14 mouse cellular contexts compared by ENCODE assay signal in genomic region chr7:58787585-58787984, GRCm38 (mm10).
DNase-seq lines count a peak whose midpoint lies in the region; ATAC-seq lines count a peak whose summit lies in the region.
"Had no signal": no experiment of that assay in that cellular context is flagged by ENCODE, and none has a peak within 500 bp of the region (broad histone marks: within the 10 kb centered on the region; RNA-seq: fewer than 3 reads in every experiment).

No protein-coding gene starts in this region.

- H3K4me1 ChIP-seq in heart, embryonic 15.5 days (replicated peaks), result peaks cover 33% of the 10 kb centered on the region
- H3K4me1 ChIP-seq in neural tube, embryonic 12.5 days, result peaks cover 20% of the 10 kb centered on the region
- H3K4me1 ChIP-seq in hindbrain, embryonic 14.5 days (replicated peaks; ENCODE audit: control insufficient read depth, insufficient read depth, low read length), result peaks cover 28% of the 10 kb centered on the region
- H3K4me1 ChIP-seq in neural tube, embryonic 14.5 days (ENCODE audit: control insufficient read depth, insufficient read depth, low read length), result peaks cover 23% of the 10 kb centered on the region

- H3K9ac ChIP-seq in heart, embryonic 15.5 days, result 0 out of 2 replicates have a peak overlapping the region, but pooled peaks have one; percentile 6
- no peak overlapping the region for H3K9ac ChIP-seq in neural tube, embryonic 12.5 days
- no peak overlapping the region for H3K9ac ChIP-seq in hindbrain, embryonic 14.5 days
- H3K9ac ChIP-seq in neural tube, embryonic 14.5 days (replicated peaks; ENCODE audit: low read depth, low read length), result no peak overlapping the region

- H3K9me3 ChIP-seq in heart, embryonic 15.5 days (replicated peaks), result no peaks in the 10 kb centered on the region
- H3K9me3 ChIP-seq in neural tube, embryonic 12.5 days, result no peaks in the 10 kb centered on the region
- H3K9me3 ChIP-seq in hindbrain, embryonic 14.5 days (ENCODE audit: control insufficient read depth, low read length), result no peaks in the 10 kb centered on the region
- H3K9me3 ChIP-seq in neural tube, embryonic 14.5 days (ENCODE audit: control insufficient read depth, low read length), result no peaks in the 10 kb centered on the region

- WGBS in heart, embryonic 15.5 days, result 57% methylated on average over 4 of the region's 4 CpGs
- 66% methylated on average over 4 of the region's 4 CpGs for WGBS in neural tube, embryonic 12.5 days
- 47% methylated on average over 4 of the region's 4 CpGs for WGBS in hindbrain, embryonic 14.5 days
- 53% methylated on average over 4 of the region's 4 CpGs for WGBS in neural tube, embryonic 14.5 days

- peak overlapping the region; percentile 88 for H3K27ac ChIP-seq in heart, embryonic 15.5 days
- no peak overlapping the region for H3K27ac ChIP-seq in neural tube, embryonic 12.5 days
- peak overlapping the region; percentile 66 for H3K27ac ChIP-seq in hindbrain, embryonic 14.5 days
- peak overlapping the region; percentile 76; the same call in 1 of the 2 replicates for H3K27ac ChIP-seq in neural tube, embryonic 14.5 days (ENCODE audit: low read depth, low read length)

- DNase-seq in heart, postnatal 4 days, result no peak
- DNase-seq in neural tube, embryonic 10.5 days (ENCODE audit: extremely low spot score, low spot score), result no peak
- DNase-seq in hindbrain, embryonic 14.5 days (ENCODE audit: low spot score), result no peak
- DNase-seq in cerebellum, postnatal 10 days, result no peak
- no peak for DNase-seq in adrenal gland, adult 2 months
- DNase-seq: adrenal gland, postnatal 25 days; kidney, postnatal 36 days; right cerebral cortex, postnatal 4 days had no signal

- H3K4me3 ChIP-seq in heart, embryonic 15.5 days, result no peak overlapping the region
- H3K4me3 ChIP-seq in neural tube, embryonic 12.5 days, result no peak overlapping the region
- no peak overlapping the region for H3K4me3 ChIP-seq in hindbrain, embryonic 14.5 days (replicated peaks; ENCODE audit: low read length)
- no peak overlapping the region for H3K4me3 ChIP-seq in neural tube, embryonic 14.5 days (ENCODE audit: low read depth, low read length)

- no peaks in the 10 kb centered on the region for H3K36me3 ChIP-seq in heart, embryonic 15.5 days
- H3K36me3 ChIP-seq in neural tube, embryonic 12.5 days, result no peaks in the 10 kb centered on the region
- H3K36me3 ChIP-seq in hindbrain, embryonic 14.5 days (replicated peaks; ENCODE audit: control insufficient read depth, insufficient read depth), result no peaks in the 10 kb centered on the region
- H3K36me3 ChIP-seq in neural tube, embryonic 14.5 days (ENCODE audit: control insufficient read depth, insufficient read depth, low read length), result no peaks in the 10 kb centered on the region

- H3K27me3 ChIP-seq in heart, embryonic 15.5 days, result no peaks in the 10 kb centered on the region
- no peaks in the 10 kb centered on the region for H3K27me3 ChIP-seq in neural tube, embryonic 12.5 days (replicated peaks)
- no peaks in the 10 kb centered on the region for H3K27me3 ChIP-seq in hindbrain, embryonic 14.5 days (ENCODE audit: control insufficient read depth, insufficient read depth, low read length)
- H3K27me3 ChIP-seq in neural tube, embryonic 14.5 days (ENCODE audit: control insufficient read depth, insufficient read depth, low read length), result no peaks in the 10 kb centered on the region
- H3K27me3 ChIP-seq: CH12.LX had no signal

- H3K4me2 ChIP-seq in heart, embryonic 15.5 days, result no peak overlapping the region
- H3K4me2 ChIP-seq in neural tube, embryonic 12.5 days (replicated peaks), result no peak overlapping the region
- no peak overlapping the region for H3K4me2 ChIP-seq in hindbrain, embryonic 14.5 days (replicated peaks)
- H3K4me2 ChIP-seq in neural tube, embryonic 14.5 days (ENCODE audit: low read depth, low read length), result no peak overlapping the region
- H3K4me2 ChIP-seq: liver, embryonic 11.5 days had no signal

- no peak for ATAC-seq in heart, embryonic 15.5 days (replicated peaks; ENCODE audit: insufficient number of reproducible peaks, insufficient read depth, low FRiP score, low read depth)
- ATAC-seq in neural tube, embryonic 12.5 days (ENCODE audit: low FRiP score, low read depth), result peak; percentile 36; the same call in 1 of the 2 replicates
- no peak for ATAC-seq in hindbrain, embryonic 14.5 days (ENCODE audit: low FRiP score)
- ATAC-seq in neural tube, embryonic 14.5 days (ENCODE audit: low read depth), result peak; percentile 7; the same call in 1 of the 2 replicates
- ATAC-seq: inflammation-experienced regulatory T-cells, adult 6 months had no signal

Comparison
In these comparisons a context has a peak if more than half of its experiments do, and no peak if none do; other contexts are left out.
1. ATAC-seq: peak in neural tube, embryonic 12.5 days (single experiment) and neural tube, embryonic 14.5 days (single experiment); none in heart, embryonic 15.5 days (single experiment) and hindbrain, embryonic 14.5 days (single experiment).